Mouse (Mus musculus) bone marrow macrophage, adult 2 months (primary cell): ENCODE data around the gene Fndc3b. TPM values are rescaled to one million over a fixed set of nuclear protein-coding genes. Genes with fewer than 3 reads are reported as not detected.
"Not testable (repeated sequence)": the region's sequence is repeated elsewhere in the genome, so short reads cannot be mapped to it uniquely, and the experiment has no call there.

Experiments used
- H3K27ac ChIP-seq: 2 replicates; pipeline ENCODE4 v1.5.1; 2012; ENCODE audit warnings: low read depth, low read length; ENCODE audit not compliant: insufficient read depth
- H3K4me1 ChIP-seq: 2 replicates; pipeline ENCODE4 v1.6.1; 2012; ENCODE audit warnings: low read length; ENCODE audit not compliant: control insufficient read depth, insufficient read depth
- H3K4me3 ChIP-seq: 2 replicates; pipeline ENCODE4 v1.5.1; 2012; ENCODE audit warnings: mild to moderate bottlenecking, low read length, moderate library complexity; ENCODE audit not compliant: insufficient read depth
- CTCF ChIP-seq: IDR thresholded peaks from 2 replicates; pipeline ENCODE4 v1.5.1; 2012; ENCODE audit warnings: low read depth, mild to moderate bottlenecking, low read length, moderate library complexity
- POLR2A ChIP-seq: IDR thresholded peaks from 2 replicates; pipeline ENCODE4 v1.6.1; 2012; ENCODE audit warnings: mild to moderate bottlenecking, low read depth, low read length, borderline replicate concordance
- polyA plus RNA-seq: library from polyadenylated mRNA; stranded (reverse); fragments of >200 nt; gene quantifications from 2 replicates; pipeline ENCODE4 v1.2.4, GENCODE M21; 2012; ENCODE audit not compliant: missing spikeins, insufficient read depth, insufficient read length

The Fndc3b gene
- polyA plus RNA-seq, 1 experiment, result 33.8 TPM

- TF ChIP-seq POLR2A, result no peak
- no peak for TF ChIP-seq CTCF
- H3K4me1 ChIP-seq, result peaks cover 5% of the 10 kb centered on the region
- no peak overlapping the region for H3K27ac ChIP-seq
- H3K4me3 ChIP-seq, result no peak overlapping the region
Observed at GRCm38 (mm10) chr3:27479378-27479777, 231.7 kb downstream of the Fndc3b start.

- Histone ChIP-seq H3K4me1 (peaks cover 5% of the 10 kb centered on the region), H3K27ac (no peak overlapping the region), H3K4me3 (no peak overlapping the region)
- no peak for TF ChIP-seq POLR2A
- no peak for TF ChIP-seq CTCF
Observed at GRCm38 (mm10) chr3:27478563-27479156, 232.4 kb downstream of the Fndc3b start.

DNA sequence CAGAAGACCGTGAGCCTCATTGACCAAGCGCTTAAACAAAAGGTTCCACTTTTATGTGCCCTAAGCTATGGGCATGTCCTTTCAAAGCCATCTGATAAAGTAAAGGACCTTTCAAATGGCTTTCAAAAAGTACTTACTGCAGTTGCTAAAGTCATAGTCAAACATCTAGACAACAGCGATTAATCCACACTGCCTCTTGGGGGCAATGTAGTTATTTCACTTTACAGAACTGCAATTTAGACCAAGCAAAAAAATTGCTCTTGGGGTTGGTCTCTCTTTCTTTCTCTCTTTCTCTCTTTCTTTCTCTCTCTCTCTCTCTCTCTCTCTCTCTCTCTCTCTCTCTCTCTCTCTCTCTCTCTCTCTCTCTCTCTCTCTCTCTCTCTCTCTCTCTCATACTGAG is 233.4 kb downstream of the Fndc3b start:
- not testable (repeated sequence) for H3K4me3 ChIP-seq, H3K4me1 ChIP-seq, H3K27ac ChIP-seq

GRCm38 (mm10) chr3:27475899-27476298 is 235.2 kb downstream of the Fndc3b start:
- H3K27ac ChIP-seq, result no peak overlapping the region
- H3K4me1 ChIP-seq, result no peaks in the 10 kb centered on the region
- no peak overlapping the region for H3K4me3 ChIP-seq
- no peak for TF ChIP-seq POLR2A
- no peak for TF ChIP-seq CTCF

DNA sequence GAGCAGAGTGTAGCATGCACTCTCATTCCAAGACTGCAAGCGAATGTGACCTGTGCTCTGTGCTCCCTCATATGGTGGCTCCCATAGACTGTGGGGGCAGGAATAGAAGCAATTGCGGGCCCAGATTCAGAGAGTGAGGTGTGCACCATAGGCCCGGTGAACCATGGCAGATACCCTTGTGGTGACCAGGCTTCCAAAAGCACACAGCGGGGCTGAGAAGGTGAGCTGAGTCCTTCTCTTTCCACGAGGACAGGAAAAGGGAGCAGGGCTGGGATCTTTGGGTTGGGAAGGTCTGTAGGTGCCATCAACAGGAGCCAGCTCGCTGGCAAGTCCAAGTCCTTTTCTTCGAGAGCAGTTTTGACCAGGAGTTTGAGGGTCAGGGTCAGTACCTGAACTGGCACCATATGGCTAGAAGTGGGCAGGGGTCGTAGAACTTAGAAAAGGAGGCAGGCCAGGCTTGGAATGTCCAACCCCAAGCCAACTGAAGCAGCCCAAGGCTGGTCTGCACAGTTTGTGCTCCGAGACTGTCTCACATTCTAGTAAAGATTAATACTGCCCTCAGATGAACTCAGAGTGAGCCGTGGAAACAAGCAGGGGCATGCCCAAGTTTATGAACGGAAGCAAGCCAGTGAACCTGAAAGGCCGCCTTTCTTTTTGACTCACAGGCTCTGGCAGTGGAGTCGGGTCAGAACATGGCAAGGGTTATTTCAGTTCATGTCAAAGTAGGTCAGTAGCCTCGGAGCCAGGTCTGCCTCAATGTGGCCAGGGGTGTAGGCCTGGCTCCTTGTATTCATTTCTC is 237.1 kb downstream of the Fndc3b start:
- Histone ChIP-seq H3K27ac (no peak overlapping the region), H3K4me1 (no peaks in the 10 kb centered on the region), H3K4me3 (no peak overlapping the region)
- TF ChIP-seq CTCF (no peak), POLR2A (no peak)

DNA sequence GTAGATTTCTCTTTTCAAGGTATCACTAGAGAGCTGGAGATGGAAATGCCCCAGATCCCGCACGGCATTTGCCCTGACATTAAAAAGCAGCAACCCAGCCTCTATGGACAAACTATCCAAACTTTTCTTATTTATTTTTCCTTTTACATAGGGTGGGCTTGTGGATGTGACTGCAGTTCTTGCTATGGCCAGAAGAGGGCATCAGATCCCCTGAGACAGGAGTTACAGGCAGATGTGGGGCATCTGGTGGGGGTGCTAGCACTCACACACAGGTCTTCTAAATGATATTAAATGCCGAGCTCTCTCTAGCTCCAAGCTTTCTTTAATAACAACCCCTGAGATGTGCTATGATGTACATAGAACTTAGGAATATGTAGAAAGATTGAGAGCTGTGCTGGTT is 238.3 kb downstream of the Fndc3b start:
- H3K4me1 ChIP-seq, result no peaks in the 10 kb centered on the region
- no peak overlapping the region for H3K27ac ChIP-seq
- H3K4me3 ChIP-seq, result no peak overlapping the region
- TF ChIP-seq CTCF, result no peak
- no peak for TF ChIP-seq POLR2A

- Histone ChIP-seq H3K27ac (no peak overlapping the region), H3K4me1 (no peaks in the 10 kb centered on the region), H3K4me3 (no peak overlapping the region)
- TF ChIP-seq CTCF (no peak), POLR2A (no peak)
Observed at GRCm38 (mm10) chr3:27470781-27471180, 240.3 kb downstream of the Fndc3b start.

GRCm38 (mm10) chr3:27469971-27470370 is 241.1 kb downstream of the Fndc3b start:
- TF ChIP-seq CTCF (no peak), POLR2A (no peak)
- H3K4me3 ChIP-seq, result no peak overlapping the region

GRCm38 (mm10) chr3:27467505-27468020 is 243.5 kb downstream of the Fndc3b start:
- TF ChIP-seq CTCF, result no peak
- TF ChIP-seq POLR2A, result no peak
- Histone ChIP-seq H3K4me3 (no peak overlapping the region), H3K27ac (no peak overlapping the region), H3K4me1 (no peaks in the 10 kb centered on the region)

More at GRCm38 (mm10) chr3:27469971-27470370, 241.1 kb downstream of the Fndc3b start:
- no peaks in the 10 kb centered on the region for H3K4me1 ChIP-seq
- H3K27ac ChIP-seq, result no peak overlapping the region

- Histone ChIP-seq H3K27ac (no peak overlapping the region), H3K4me3 (no peak overlapping the region), H3K4me1 (no peaks in the 10 kb centered on the region)
- TF ChIP-seq POLR2A (no peak), CTCF (no peak)
Observed at GRCm38 (mm10) chr3:27466297-27466901, 244.7 kb downstream of the Fndc3b start.
